Mouse (Mus musculus): ENCODE data around the gene Fbxl17. TPM values are rescaled to one million over a fixed set of nuclear protein-coding genes. Genes with fewer than 3 reads are reported as not detected.

Fbxl17 gene
- total and polyA plus RNA-seq, 3 experiments = 5.0 to 9.7 TPM; not detected in 1

GRCm38 (mm10) chr17:63107515-63107914, 392.3 kb downstream of the Fbxl17 start:
- no peaks in the 10 kb centered on the region for H3K9me3 ChIP-seq (replicated peaks; ENCODE audit: insufficient read depth, low read length)
- no peaks in the 10 kb centered on the region for H3K36me3 ChIP-seq (ENCODE audit: control insufficient read depth in 1 of 2, insufficient read depth in 2 of 2, low read length in 2 of 2)
- H3K4me3 ChIP-seq (ENCODE audit: control insufficient read depth in 1 of 2, insufficient read depth in 1 of 2, low read depth in 2 of 2, low read length in 2 of 2) = no peak overlapping the region
- H3K27ac ChIP-seq (ENCODE audit: control insufficient read depth, low read depth, low read length) = no peak overlapping the region
- H3K9ac ChIP-seq (ENCODE audit: control insufficient read depth, low read depth, low read length, poor library complexity, severe bottlenecking) = no peak overlapping the region
- TF ChIP-seq MYB (IDR thresholded peaks at IDR 0.05; ENCODE audit: low read depth, low read length) (no peak), ZC3H11A (IDR thresholded peaks at IDR 0.05; ENCODE audit: low read depth, low read length) (no peak), MAFK (IDR thresholded peaks at IDR 0.05; ENCODE audit: borderline replicate concordance, low read depth, low read length) (no peak), MAX (IDR thresholded peaks at IDR 0.05; ENCODE audit: low read length) (no peak), TAL1 (IDR thresholded peaks at IDR 0.05; ENCODE audit: low read length) (no peak), ZKSCAN1 (IDR thresholded peaks at IDR 0.05; ENCODE audit: low read depth, low read length) (no peak), ETS1 (IDR thresholded peaks at IDR 0.05; ENCODE audit: low read depth, low read length) (no peak), UBTF (IDR thresholded peaks at IDR 0.05; ENCODE audit: borderline replicate concordance, insufficient read depth, low read depth, low read length) (no peak)
- H3K27me3 ChIP-seq (ENCODE audit: control insufficient read depth in 1 of 2, insufficient read depth in 2 of 2, low read length in 2 of 2) = no peaks in the 10 kb centered on the region
- H3K4me1 ChIP-seq (ENCODE audit: control insufficient read depth in 1 of 2, insufficient read depth in 2 of 2, low read length in 2 of 2) = no peaks in the 10 kb centered on the region
- DNase-seq (ENCODE audit: low read depth, low spot score) = no peak
- H3K79me2 ChIP-seq (ENCODE audit: control insufficient read depth, insufficient read depth, low read length, poor library complexity) = no peaks in the 10 kb centered on the region

DNA sequence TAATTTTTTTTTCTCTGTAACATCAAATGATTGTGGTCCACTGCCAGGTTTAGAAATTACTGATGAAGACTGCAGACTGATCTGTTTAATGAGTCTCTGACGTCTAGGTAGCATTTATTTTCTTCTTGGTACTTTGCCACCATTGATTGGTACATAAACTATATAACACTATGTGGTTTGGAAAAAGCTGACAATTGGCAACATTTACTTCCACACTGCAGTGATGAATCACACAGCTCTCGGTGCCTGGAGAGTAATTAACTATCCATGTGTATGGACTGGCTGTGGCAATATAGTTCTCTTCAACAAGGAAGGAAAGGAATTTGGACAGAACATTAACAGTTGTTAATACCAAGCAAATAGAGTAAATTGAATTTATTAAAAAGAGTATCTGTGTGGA, 404.3 kb downstream of the Fbxl17 start:
- H3K9me3 ChIP-seq (replicated peaks; ENCODE audit: insufficient read depth, low read length) = no peaks in the 10 kb centered on the region
- peaks cover 0 to 9% of the 10 kb centered on the region in 2 experiments; a peak in 2 of 4 replicates for H3K36me3 ChIP-seq (ENCODE audit: control insufficient read depth in 1 of 2, insufficient read depth in 2 of 2, low read length in 2 of 2)
- no peaks in the 10 kb centered on the region for H3K27me3 ChIP-seq (ENCODE audit: control insufficient read depth in 1 of 2, insufficient read depth in 2 of 2, low read length in 2 of 2)
- no peak overlapping the region for H3K9ac ChIP-seq (ENCODE audit: control insufficient read depth, low read depth, low read length, poor library complexity, severe bottlenecking)
- H3K4me3 ChIP-seq (ENCODE audit: control insufficient read depth in 1 of 2, insufficient read depth in 1 of 2, low read depth in 2 of 2, low read length in 2 of 2) = no peak overlapping the region
- no peaks in the 10 kb centered on the region for H3K79me2 ChIP-seq (ENCODE audit: control insufficient read depth, insufficient read depth, low read length, poor library complexity)
- no peak overlapping the region for H3K27ac ChIP-seq (ENCODE audit: control insufficient read depth, low read depth, low read length)
- peaks cover 9 to 10% of the 10 kb centered on the region in 2 experiments for H3K4me1 ChIP-seq (ENCODE audit: control insufficient read depth in 1 of 2, insufficient read depth in 2 of 2, low read length in 2 of 2)
- DNase-seq (ENCODE audit: low read depth, low spot score) = no peak
- TF ChIP-seq USF2 (IDR thresholded peaks at IDR 0.05; ENCODE audit: borderline replicate concordance in 1 of 2, insufficient read depth in 1 of 2, low read depth in 1 of 2, low read length in 2 of 2) (no peak), CHD1 (IDR thresholded peaks at IDR 0.05; ENCODE audit: low read depth, low read length) (no peak), NRF1 (IDR thresholded peaks at IDR 0.05; ENCODE audit: insufficient read depth, low read depth, low read length, poor library complexity, severe bottlenecking) (no peak), TAL1 (IDR thresholded peaks at IDR 0.05; ENCODE audit: low read length) (no peak), TBP (IDR thresholded peaks at IDR 0.05; ENCODE audit: low read depth, low read length) (no peak), MYB (IDR thresholded peaks at IDR 0.05; ENCODE audit: low read depth, low read length) (no peak), MYC (IDR thresholded peaks at IDR 0.05; ENCODE audit: low read depth, low read length) (no peak), USF1 (IDR thresholded peaks at IDR 0.05; ENCODE audit: low read depth, low read length) (no peak), ZKSCAN1 (IDR thresholded peaks at IDR 0.05; ENCODE audit: low read depth, low read length) (no peak), ZNF384 (IDR thresholded peaks at IDR 0.05; ENCODE audit: low read depth, low read length) (no peak), E2F4 (IDR thresholded peaks at IDR 0.05; ENCODE audit: borderline replicate concordance, low read depth, low read length) (no peak), BHLHE40 (IDR thresholded peaks at IDR 0.05; ENCODE audit: borderline replicate concordance, low read depth, low read length) (no peak), CHD2 (IDR thresholded peaks at IDR 0.05; ENCODE audit: low read length) (no peak)

Measured in MEL (cell line).